Mouse (Mus musculus) layer of hippocampus, postnatal 14 days (tissue): ENCODE results near the gene Alg5. TPM values are rescaled to one million over a fixed set of nuclear protein-coding genes. Genes with fewer than 3 reads are reported as not detected.
"Not testable (repeated sequence)": the region's sequence is repeated elsewhere in the genome, so short reads cannot be mapped to it uniquely, and the experiment has no call there.

Source experiments
- DNase-seq, 2 experiments: peaks; one replicate each; pipeline ENCODE4 v3.0.0; 2021 to 2022; ENCODE audit warnings: low spot score in 2 of 2, mixed read lengths in 1 of 2
- total RNA-seq, 2 experiments: library from RNA; stranded (reverse); gene quantifications; 2 replicates each; pipeline ENCODE4 v1.2.3; 2021

Gene Alg5
- total RNA-seq, 2 experiments from 2014 or later, result 23.1 to 23.4 TPM

GRCm38 (mm10) chr3:54736101-54736927 lies 975 bp downstream of the Alg5 start:
- peak; percentile 22 to 24 for DNase-seq

GRCm38 (mm10) chr3:54737317-54737716 lies 2.0 kb downstream of the Alg5 start:
- DNase-seq, result no peak

GRCm38 (mm10) chr3:54741965-54742364 lies 6.6 kb downstream of the Alg5 start:
- DNase-seq, result no peak

DNA sequence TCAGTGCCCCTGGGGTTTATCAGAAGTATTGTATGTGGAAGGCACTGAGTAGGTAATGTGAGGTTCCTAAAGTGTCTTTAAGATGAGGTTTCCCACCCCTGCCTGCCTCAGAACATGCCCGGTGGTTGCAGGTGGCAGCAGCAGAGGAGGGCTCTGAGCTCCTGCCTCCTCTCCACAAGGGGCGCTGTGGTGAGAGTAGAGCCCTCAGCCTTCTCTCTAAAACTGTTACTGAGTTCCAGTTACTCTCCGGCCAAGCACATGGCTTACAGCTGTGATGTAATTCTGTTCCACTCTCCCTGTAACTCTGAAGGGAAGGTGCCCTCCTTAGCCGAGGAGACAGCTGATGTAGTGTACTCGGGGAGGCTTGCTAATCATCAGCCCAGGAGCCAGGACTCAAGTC lies 10.5 kb downstream of the Alg5 start:
- peak in 1 of 2 experiments; percentile 16 for DNase-seq

- no peak for DNase-seq
These were observed 18.1 kb downstream of the Alg5 start for GRCm38 (mm10) chr3:54753411-54753810.

- peak; percentile 33 to 34 for DNase-seq
These were observed 20.1 kb downstream of the Alg5 start, which contains the start of gene Smad9 for GRCm38 (mm10) chr3:54755145-54756041. TSS of gene Smad9 (plus strand) at chr3:54755582.

DNA sequence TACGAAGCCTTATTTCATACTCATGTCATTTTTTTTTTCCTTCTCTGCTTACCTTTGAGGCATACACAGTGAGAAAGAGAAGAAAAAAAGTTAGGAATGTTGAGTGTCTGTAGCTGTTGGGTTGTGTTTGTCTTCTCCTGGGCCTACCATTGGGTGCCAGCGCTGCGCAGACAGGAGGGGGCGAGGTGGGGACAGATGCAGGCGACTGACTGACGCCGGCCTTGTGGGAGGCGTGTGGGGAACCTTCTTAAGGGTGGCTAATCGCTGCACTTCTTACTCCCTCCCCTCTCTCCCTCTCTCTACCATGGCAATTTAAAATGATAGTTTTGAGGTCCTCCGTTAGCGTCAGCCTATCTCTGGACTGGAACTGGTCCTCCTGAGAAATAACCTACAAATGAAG lies 20.7 kb downstream of the Alg5 start:
- DNase-seq, result peak; percentile 17 to 20

DNA sequence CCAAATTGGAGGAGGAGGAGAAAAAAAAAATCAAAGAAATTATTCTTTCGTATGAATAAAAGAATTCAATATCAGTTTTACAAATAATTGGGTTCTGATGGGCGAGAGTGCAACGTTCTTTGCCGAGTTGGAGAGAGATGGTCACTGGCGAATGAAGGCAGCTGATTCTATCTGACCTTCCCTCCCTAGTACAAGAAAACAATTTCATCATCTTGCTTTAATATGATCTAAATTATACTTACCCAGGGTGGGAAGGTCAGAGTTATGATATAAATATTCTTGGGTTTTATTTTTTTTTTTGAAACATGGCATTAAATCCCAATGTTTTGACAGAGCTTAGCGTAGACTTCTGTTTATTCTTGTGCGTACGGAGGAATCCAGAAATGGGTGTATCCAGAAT lies 22.1 kb downstream of the Alg5 start:
- no peak for DNase-seq

DNA sequence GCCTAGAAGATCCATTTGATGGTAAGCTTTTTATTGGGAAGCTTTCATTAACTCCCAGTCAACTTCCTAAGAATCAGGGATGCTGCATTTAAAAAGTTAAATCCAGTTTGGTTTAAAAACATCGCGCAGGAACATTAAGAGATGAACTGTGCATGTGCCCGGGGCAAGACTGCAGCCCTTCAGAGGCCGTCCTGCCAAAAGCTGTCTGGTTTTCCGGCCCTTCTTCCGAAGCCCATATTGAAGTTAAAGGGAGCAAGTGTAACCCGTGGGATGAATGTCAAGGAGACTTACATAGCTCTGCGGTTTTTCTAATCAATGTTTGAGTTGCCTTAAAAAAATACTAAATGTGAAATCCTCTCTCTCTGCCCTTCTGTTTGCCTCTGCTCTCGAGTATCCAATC lies 23.9 kb downstream of the Alg5 start:
- DNase-seq, result no peak

GRCm38 (mm10) chr3:54760321-54761115 lies 25.2 kb downstream of the Alg5 start:
- DNase-seq, result no peak

DNA sequence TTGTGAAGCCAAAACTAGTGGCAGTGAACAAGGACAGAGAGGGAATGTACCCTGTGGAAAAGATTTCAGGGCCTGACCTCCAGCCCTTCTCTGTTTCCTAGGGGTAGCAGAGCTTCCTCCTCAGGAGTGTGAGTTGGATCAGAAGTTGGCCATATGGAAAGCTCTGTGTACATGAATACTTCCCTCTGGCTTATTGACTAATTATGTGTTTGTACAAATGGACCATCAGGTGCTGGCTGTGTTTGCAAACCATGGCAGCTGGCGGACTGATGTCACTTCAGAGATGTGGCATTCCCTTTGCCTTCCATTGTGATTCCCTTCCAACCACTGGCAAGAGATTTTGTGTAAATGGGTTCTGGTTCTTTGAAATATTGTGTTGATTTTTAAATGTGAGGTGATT lies 25.9 kb downstream of the Alg5 start:
- DNase-seq, result peak in 1 of 2 experiments; percentile 26

GRCm38 (mm10) chr3:54764418-54764817 lies 29.1 kb downstream of the Alg5 start:
- DNase-seq, result peak; percentile 16 to 52

- DNase-seq, result not testable (repeated sequence)
These were observed 30.2 kb downstream of the Alg5 start for GRCm38 (mm10) chr3:54765521-54765920.

- DNase-seq, result no peak
These were observed 30.7 kb downstream of the Alg5 start for GRCm38 (mm10) chr3:54766034-54766433.

- no peak for DNase-seq
These were observed 31.5 kb downstream of the Alg5 start for GRCm38 (mm10) chr3:54766811-54767210.

DNA sequence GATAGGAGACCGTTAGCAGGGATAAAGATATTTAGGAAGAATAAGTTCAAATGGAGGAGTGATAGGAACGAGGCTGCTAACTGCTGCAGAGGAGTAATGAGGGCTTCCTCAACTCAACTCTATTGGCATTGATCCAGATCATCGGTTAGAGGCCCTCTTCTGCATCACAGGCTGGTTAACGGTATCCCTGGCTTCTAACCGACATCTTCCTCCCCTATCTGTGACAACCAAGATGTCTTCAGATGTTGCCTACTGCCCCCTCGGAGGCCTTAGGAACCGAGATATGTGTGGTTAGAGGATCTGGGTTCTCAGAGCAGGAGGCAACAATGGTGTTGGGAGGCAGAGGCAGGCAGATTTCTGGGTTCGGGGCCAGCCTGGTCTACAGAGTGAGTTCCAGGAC lies 33.3 kb downstream of the Alg5 start:
- no peak for DNase-seq

GRCm38 (mm10) chr3:54769349-54770275 lies 34.3 kb downstream of the Alg5 start:
- DNase-seq, result no peak

GRCm38 (mm10) chr3:54773613-54774012 lies 38.3 kb downstream of the Alg5 start:
- DNase-seq, result no peak

DNA sequence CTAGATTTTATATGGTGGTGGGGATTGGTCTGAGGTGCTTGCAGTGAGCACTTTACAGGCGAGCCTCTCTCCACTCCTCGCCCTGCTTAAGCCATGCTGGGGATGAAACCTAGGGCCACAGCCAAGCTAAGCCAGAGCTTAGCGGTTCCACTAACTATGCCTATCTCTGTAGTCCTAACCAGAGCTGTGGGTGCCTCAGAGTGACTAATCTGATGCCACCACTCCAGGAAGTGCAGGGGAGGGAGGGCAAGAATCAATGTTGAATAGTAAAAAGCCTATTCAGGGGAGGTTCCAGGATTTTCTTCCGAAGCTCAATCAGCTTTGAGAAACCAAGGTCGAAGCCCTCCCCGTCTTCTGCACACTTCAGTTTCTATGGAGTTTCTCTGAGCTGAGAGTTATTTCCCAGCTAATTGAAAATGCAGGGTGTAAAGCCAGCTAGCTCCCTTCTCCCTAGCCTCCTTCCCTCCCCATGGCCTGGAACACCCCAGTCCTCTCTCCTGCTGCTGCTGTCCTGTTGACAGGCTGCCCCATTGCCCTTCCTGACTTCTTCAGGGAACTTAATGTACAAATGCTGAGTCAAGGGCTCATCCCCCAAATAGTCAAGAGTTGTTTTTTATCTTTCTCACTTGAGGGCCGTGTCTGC lies 40.8 kb downstream of the Alg5 start:
- no peak for DNase-seq

DNA sequence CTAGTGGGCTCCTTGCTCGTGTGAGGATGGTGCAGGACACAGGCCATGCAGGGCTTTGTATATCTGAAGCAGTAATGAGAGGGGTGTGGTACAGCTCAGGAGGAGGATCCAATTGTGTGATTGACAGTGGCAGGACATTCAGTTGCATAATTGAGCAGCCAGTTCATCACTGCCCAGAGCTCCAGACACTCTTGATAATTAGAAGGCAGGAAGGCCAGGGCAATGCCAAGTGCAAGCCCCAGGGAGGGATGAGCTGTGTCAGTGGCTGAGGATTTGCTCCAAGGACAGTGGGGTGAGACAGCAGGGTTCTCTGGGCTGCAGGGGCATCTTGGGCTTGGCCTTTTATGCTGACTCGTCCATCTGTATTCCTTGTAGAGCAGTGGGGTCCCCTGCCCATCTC lies 55.3 kb downstream of the Alg5 start:
- no peak for DNase-seq
